Mouse (Mus musculus) inflammation-experienced regulatory T-cells, adult 6 months (primary cell): ENCODE results near the gene Gm44965. TPM values are rescaled to one million over a fixed set of nuclear protein-coding genes. Genes with fewer than 3 reads are reported as not detected.

Experiments
- ATAC-seq: one replicate; pipeline ENCODE4 v1.8.0; 2017
- polyA plus RNA-seq, 3 experiments: library from polyadenylated mRNA; unstranded; fragments of 100-300 nt; shearing (Covaris generic); gene quantifications; one replicate each; pipeline ENCODE4 v1.2.1; 2017

The Gm44965 gene
- polyA plus RNA-seq, 3 experiments from 2014 or later, result 2.7 TPM; not detected in 2

DNA sequence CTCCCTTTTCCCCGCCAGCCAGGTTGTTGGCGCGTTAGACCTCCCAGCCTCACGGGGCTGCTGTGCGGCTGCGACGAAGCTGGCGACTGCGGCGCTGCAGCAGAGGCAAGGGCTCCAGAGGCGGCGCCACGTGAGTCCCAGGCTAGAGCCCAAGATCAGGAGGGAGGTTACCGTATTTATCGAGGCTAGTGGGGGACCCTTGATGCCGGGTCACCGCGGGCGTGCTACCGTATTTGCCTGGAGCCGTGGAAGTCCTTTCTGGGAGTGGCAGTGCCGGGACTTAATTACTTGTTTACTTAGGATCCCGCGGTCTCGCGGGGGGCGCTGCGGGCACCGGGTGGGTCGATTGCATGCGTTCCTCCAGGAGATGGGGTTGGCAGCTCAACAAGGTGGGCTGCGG is 33.2 kb downstream of the Gm44965 start:
- peak; percentile 46 for ATAC-seq

DNA sequence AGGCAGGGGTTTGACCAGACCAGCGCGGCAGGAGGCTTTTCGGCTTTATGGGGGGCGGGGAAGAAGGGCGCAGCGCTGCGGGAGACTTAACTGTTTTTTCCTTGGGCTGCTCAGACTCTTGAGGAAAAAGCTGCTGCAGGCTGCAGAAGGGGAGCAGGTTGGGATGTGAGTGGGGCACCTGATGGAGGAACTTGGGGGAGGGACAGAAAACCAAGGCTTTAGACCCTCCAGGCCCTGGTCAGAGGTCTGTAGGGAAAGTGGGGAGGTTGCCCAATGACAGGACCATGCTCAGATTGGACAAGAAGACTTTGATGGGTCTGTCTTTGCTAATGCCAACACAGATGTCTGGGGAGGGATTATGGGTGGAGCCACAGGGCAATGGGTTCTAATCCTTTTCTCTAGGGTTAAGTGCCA is 33.8 kb downstream of the Gm44965 start:
- ATAC-seq, result no peak

- ATAC-seq, result no peak
Observed at GRCm38 (mm10) chr6:48628377-48628776, 34.6 kb downstream of the Gm44965 start.

DNA sequence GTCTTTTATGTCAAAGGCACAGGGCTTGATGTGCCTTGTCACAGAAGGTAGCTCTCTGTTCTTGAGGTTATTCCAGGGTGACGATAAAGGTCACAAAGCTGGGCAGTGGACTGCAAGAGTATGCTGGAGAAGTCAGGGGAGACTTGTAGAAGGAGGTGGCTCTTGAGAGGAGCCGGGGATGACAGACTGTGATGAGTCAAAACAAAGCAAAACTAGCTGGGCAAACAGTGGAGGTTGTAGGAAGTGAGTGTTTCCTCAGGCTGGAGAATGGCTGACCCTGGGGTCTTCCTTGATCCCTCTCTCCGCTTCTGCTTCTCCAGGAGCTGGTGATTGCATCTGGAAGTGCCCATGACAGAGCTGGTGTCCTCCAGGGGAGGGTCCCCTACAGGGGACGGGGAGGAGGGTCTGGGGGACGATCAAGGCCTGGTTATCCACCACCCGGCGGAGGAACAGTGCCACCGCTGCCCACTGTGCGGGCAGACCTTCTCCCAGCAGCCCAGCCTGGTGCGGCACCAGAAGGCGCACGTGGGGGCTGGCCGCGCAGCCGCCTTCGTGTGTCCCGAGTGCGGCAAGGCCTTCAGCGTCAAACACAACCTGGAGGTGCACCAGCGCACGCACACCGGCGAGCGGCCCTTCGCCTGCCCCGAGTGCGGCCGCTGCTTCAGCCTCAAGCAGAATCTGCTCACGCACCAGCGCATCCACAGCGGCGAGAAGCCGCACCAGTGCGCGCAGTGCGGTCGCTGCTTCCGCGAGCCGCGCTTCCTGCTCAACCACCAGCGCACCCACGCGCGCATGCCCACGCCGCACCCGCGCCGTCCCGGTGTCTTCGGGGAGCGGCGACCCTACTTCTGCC is 35.3 kb downstream of the Gm44965 start:
- peak; percentile 67 for ATAC-seq

DNA sequence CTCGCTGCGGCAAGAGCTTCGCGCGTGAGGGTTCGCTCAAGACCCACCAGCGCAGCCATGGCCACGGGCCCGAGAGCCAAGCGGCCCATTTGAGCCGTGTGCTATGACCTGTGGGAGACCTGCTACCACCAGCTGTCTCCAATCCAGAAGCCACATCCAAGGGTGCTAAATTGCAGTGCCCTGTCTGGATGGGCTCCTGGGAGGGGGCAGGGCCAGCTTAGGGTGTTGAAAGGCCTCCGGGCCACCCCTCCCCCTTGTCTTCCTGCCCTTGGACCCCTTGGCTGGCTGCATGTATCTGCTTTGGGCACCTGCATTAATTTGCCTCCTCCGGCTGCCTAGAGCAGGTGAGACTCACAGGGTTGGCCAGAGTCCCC is 35.9 kb downstream of the Gm44965 start:
- peak; percentile 27 for ATAC-seq

DNA sequence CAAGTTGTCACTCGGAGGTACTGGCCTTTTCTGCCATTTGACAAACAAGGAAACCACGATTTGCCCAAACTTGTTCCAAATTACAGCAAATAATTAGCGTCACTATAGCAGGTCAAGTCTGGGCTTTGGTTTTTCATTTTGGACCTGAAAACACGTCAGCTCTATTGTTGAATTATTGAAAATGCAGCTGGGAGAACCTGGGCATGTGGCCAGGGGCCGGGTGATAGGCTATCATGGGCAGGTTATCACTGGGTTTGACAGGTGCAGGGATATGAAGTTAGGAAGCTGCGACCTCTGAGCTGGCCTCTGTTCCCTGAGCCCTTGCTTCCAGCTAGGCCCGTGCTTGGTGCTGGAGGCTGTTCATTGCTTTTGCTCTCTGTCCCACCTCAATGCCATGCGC is 37.1 kb downstream of the Gm44965 start:
- ATAC-seq, result no peak

DNA sequence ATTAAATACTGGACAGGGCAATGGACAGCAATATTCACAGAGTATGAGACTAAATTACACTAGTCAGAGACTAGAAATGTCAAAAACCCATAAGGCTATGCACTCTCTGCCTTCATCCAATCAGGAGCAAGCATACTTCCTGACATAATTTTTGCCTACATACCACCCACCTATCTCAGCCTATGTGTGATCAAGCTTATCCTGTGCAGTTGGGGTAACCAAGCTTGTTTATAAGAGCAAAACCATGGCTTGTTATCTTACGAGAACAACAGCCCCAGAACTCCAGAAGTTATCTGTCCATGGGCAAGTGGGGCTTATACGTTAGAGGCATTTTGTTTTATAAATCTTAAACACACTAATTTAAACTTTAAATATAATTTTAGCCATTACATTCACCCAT is 41.4 kb downstream of the Gm44965 start:
- ATAC-seq, result no peak

GRCm38 (mm10) chr6:48636515-48636914 is 42.8 kb downstream of the Gm44965 start:
- no peak for ATAC-seq

DNA sequence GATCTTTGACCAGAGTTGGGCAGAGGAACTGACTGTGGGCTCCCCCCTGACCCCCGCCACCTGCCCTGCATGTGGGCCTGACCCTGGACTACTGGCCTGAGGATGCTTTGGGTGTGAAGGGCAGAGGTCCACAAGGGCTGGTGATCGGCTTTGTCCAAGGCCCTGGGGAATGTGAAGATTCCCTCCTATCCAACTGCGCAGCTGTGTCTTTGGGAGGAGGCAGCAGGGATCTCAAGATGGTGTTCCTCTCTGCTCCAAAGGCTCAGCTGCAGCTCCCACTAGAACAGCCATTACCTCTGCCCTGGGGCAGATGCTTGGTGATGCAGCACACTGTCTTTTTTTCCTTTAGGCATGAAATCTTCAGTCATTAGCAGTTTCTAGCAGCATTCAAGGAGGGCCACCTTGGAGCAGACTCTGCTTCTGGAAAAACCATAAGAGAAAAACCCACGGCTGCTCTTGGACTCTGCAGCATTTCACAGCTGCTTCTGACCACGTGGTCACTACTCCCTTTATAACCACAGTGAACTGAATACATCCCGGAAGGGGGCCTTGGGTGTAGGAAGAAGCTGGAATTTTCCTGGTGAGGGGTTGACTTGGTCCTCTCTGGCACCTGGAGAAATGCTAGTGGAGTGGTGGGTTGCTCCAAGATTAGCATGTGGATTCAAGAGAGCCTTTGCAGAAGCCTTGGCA is 44.2 kb downstream of the Gm44965 start:
- no peak for ATAC-seq

GRCm38 (mm10) chr6:48638553-48638952 is 44.8 kb downstream of the Gm44965 start:
- ATAC-seq, result no peak

DNA sequence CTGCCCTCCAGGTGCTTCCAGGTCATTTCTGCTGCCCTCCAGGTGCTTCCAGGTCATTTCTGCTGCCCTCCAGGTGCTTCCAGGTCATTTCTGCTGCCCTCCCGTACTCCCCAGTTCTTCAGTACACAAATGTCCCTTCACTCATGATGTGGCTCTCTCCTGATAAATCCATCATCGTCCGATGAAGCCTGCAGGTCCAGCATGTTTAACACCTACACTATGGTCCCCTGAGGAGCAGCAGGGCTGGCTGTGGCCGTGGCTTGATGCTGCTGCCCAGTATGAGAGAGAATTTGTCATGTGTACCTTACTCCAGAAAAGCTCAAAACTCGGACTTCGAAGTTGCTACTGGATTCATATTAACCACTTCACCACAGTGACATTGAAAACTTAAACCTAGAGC is 47.6 kb downstream of the Gm44965 start:
- no peak for ATAC-seq

GRCm38 (mm10) chr6:48642764-48643292 is 49.1 kb downstream of the Gm44965 start:
- ATAC-seq, result no peak

- peak; percentile 55 for ATAC-seq
Observed at GRCm38 (mm10) chr6:48645660-48646308, 52.0 kb downstream of the Gm44965 start.

GRCm38 (mm10) chr6:48646309-48646690 is 52.6 kb downstream of the Gm44965 start:
- no peak for ATAC-seq

DNA sequence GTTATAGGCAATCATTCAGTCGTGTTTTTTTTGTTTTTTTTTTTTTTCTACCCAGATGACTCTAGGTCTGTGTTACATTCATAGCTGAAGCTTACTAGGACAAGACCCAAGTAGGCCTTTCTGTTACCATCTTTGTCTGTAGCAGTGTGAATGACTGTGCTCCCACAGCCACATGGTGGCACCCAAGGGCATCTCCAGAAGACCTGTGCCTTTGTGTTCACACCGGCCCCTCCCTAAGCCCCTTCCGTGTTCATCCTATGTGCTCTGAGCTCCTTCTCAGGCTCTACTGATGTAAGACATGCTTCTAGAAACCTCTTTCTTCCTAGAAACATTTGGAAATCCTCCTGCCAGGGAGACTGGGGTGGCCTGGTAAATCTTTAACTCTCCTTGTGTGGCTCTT is 53.3 kb downstream of the Gm44965 start, which contains the start of gene Gimap8:
Gene Gimap8 (plus strand): TSS at position 240 of the 400 bp plus-strand sequence.
- peak; percentile 87 for ATAC-seq

- no peak for ATAC-seq
Observed at GRCm38 (mm10) chr6:48647611-48648010, 53.9 kb downstream of the Gm44965 start.

GRCm38 (mm10) chr6:48648779-48649178 is 55.0 kb downstream of the Gm44965 start:
- ATAC-seq, result no peak

- no peak for ATAC-seq
Observed at GRCm38 (mm10) chr6:48650041-48650440, 56.3 kb downstream of the Gm44965 start.

- ATAC-seq, result no peak
Observed at GRCm38 (mm10) chr6:48658721-48659120, 65.0 kb downstream of the Gm44965 start.

DNA sequence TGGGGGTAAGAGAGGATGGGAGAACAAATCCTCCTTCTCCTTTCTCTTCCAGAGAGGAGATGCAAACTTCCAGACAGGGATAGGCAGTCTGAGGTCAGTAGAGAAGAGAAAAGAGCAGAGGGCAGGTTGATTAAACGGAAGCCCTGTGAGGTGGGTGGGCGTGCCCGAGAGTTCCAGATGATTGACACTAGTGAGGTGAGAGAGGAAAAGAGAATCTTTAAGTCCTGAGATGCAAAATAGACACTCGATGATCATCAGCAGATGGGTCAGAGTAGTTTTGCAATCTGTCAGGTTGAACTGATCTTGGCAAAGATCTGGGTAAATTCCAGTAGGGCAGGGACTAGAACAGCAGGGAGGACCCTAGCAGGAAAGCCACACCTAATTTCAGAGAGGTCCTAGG is 71.0 kb downstream of the Gm44965 start:
- ATAC-seq, result peak; percentile 52

- ATAC-seq, result no peak
Observed at GRCm38 (mm10) chr6:48665471-48665870, 71.7 kb downstream of the Gm44965 start.

DNA sequence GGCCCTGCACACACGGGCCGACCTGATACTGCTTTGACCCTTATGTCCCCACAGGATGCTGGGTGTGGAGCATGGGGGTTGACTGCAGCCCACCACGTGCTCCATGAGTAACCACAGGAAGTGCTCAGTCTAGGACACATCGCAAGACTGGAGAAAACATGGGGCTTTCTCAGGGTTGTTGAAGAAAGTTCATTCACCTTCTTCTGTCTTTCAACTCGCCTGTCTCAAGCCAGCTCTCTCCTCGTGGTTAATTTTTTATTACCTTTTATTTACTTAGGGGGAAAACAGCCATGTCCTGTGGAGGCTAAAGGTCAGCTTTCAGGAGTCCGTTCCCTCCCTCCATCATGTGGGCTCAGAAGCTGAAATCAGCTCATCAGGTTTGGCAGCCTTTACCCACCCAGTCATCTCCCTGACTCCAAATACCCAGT is 72.4 kb downstream of the Gm44965 start:
- peak; percentile 69 for ATAC-seq

DNA sequence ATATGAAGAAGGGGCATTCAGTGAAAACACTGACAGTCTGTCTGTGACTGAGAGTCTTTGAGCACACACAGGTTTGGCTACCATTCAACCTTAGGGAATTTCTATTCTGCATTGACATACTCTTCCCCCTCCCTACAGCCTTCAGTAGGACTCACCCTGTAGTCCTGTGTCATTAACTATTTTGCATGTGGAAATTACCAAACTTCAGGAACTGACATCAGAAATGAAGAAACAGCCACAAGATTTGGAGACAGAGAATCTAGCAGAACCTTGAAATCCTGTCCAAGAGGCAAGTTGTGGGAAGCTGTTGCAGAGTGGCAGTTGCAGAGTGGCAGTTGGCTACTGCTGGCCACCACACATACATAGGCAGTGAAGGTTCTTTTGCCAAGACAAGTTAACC is 74.3 kb downstream of the Gm44965 start:
- no peak for ATAC-seq
